Mouse (Mus musculus): ENCODE results near the gene Ralgapa1.
"Not testable (repeated sequence)": the region's sequence is repeated elsewhere in the genome, so short reads cannot be mapped to it uniquely, and the experiment has no call there.

Ralgapa1 gene

DNA sequence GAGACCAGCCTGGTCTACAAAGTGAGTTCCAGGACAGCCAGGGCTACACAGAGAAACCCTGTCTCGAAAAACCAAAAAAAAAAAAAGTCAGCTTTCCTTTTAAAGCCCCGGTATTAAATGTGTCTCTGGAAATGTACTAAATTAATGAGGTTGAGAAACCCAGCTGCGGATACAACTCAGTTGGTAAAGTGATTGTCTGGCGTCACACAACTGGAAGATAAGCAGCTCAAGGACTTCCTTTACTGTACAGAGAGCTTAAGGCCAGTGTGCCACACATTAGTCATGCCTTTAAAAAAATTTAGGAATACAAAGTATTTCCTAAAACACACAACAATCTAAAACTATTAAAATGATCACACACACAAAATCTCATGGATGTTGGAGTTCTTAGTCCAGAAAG, 22.2 kb downstream of the Ralgapa1 start:
- no peak for DNase-seq

- DNase-seq = no peak
Measured at GRCm38 (mm10) chr12:55797103-55797502, 23.9 kb downstream of the Ralgapa1 start.

GRCm38 (mm10) chr12:55794485-55794884, 26.5 kb downstream of the Ralgapa1 start:
- not testable (repeated sequence) for DNase-seq

DNA sequence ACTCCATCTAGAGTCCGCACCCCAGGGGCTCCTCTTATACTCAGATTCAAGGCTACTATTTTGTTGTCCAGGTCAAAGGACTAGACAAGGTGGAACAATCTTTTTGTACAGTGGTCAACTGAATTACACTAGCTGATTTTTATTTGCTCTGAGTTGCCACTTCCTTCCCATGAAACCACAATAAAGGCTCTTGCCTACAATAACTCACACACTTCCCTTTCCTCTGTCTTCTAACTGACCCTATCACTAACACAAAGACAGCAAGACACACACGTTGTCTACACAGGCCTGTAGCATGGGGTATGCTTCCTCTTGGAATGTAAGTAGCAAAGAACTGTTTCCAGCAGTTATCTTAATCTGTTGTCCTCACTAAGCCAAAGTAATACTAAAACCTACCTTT, 35.7 kb downstream of the Ralgapa1 start:
- DNase-seq = no peak

DNA sequence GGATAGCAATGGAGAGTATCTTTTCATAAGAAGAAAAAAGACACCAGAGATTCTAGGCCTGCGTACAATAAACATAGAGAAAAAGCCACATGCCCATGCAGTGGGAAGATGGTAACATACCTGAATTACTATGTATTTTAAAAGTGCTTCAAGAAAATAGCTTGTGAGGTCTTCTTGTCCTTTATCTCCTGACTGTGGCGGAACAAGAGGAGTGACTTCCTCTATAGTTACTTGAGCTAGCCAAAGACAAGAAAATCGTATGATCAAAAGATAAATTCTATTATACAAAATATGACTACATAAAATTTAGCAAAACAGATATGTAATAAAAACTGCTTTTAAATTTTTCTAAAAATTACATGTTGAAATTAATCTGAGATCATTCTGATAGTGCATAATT, 38.3 kb downstream of the Ralgapa1 start:
- DNase-seq = no peak

DNA sequence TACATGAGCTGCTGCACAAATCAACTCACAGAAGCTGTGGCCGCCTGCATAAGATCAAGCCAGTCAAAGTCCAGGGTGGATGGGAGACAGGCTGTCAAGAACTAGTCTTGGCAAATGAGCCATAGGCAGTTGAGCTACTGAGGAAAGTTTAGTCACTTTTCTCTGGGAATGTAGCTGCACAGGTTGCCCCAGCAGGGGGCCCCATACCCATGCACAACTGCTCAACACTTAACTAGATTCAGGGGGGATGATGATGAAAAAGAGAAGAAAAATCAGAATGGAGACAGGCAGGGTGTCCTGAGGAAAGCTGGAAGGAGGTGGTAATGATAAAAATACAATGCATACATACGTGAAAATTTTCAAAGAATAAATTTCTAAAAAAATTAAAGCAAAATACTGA, 42.7 kb downstream of the Ralgapa1 start:
- DNase-seq = peak; percentile 40

DNA sequence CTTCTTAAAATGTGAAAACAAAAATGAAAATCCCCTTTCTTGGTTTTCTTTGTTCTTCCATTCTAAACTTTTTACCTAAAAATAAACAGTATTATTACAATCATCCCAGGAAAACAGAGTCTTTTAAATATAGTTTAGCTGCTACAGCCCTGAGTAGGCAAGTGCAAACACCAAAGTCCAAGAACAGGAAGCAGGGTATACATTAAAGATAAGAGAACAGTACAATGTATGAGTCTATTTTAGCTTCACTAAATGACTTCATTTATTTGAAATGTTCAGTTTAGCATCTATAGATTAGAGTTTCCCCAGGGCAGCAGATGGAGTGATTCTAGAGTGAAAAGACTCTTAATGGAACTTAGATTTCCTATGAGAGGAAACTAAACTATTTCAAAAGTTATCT, 43.6 kb downstream of the Ralgapa1 start:
- DNase-seq = no peak

DNA sequence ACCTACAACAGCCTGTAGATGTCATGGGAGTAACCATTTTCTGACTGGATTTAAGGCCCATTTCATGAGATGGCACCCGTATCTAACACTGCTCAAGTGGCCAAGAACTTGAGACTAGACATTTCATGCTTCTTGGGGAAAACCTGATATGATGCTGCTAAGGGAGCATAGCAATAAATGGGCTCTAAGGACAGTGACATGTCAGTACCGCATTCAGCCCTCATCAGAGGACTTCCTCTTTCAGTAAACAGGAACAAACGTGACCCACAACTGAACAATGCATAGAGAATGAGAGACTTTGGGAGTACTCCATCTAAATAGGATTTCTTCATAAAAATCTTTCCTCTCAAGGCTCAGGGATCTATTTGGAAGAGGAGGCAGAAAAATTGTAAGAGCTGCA, 46.7 kb downstream of the Ralgapa1 start:
- no peak for DNase-seq

GRCm38 (mm10) chr12:55720319-55720718, 100.6 kb downstream of the Ralgapa1 start:
- DNase-seq = peak; percentile 27

- no peak for DNase-seq
Measured at GRCm38 (mm10) chr12:55705881-55706280, 115.1 kb downstream of the Ralgapa1 start.

DNA sequence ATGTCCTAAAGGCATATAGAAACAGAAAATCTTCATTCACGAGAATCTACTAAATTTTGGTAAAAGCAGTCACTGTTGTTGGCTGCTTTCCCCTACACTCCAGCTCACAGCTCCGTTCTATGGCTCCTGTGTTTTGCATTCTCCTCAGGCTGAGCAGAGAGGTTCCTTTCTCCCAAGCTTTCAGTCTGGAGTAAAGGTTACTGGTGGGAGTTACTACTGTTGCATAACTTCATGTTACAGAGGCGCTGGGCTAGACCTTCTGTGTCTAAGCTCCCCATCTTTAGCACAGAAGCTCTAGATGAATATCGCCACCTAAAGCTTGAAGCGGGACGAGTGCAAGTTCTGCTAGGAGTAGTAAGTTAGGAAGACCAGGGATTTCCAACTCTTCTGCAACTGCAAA, 154.3 kb downstream of the Ralgapa1 start:
- DNase-seq = no peak

DNA sequence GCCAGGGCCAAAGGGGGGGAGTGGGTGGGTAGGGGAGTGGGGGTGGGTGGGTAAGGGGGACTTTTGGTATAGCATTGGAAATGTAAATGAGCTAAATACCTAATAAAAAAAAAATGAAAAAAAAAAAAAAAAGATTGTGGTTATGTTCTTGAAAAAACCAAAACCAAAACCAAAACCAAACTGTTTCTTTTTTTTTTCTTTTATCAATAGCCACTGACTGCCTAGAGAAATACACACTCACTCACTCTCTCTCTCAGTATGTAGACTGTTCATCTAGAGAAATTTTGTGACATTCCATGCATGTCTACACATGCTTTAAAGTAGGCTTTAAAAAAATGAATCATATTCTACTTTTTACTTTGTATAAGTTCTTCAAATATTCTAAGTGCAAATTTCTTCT, 157.8 kb downstream of the Ralgapa1 start:
- DNase-seq = not testable (repeated sequence)

DNA sequence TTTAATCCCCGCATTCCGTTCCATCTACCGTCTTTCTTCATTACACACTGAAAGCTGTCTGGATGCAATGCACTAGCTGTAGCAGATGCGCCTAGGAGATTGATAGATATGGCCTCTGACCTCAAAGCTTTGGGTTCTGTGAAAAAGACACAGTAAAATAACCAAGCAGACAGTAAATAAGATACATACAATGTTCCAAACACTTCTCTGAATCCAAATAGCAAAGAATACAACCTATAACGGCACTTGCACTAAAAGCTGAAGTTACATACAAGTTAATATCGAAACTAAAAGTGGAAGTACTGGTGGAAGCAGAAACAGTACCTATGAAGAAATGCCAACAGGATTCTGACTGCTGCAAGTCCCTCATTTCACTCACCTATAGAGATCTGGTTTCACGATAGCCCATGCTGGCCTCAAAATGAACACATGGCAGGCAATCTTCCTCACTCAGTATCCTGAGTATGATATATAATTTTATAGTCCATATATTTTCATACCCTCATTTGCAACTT, 172.9 kb downstream of the Ralgapa1 start:
- DNase-seq = no peak

- DNase-seq = peak; percentile 23
Measured at GRCm38 (mm10) chr12:55626711-55627110, 194.3 kb downstream of the Ralgapa1 start.

- DNase-seq = no peak
Measured at GRCm38 (mm10) chr12:55623254-55623653, 197.7 kb downstream of the Ralgapa1 start.

DNA sequence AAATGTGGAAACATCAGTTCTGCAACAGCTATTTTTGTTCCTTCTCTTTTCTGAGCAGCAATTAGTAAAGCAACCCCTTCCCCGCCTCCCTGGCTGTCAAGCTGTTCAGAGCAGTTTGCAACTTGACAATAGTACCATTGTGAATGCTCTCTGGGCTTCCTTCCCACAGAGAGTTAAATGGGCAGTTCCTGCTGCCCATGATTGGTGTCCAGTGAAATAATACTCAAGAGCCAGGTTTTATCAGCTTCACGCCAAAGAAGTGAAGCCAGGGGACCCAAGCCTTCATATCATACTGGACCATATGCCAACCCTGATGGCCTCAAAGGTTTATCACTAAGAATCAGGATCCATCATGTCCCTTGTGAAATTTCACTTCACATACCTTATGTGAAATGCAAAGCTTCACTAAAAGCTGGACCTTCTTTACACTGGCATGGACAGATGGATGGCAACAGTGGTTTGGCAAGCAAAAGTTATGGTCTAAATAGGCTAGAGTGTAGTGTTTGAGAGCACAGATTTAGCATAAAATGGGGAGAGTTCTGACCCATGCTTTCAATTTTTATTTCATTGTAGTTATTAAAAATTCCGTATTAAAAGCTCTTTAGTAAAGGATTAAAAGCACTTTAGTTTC, 198.2 kb downstream of the Ralgapa1 start:
- no peak for DNase-seq

DNA sequence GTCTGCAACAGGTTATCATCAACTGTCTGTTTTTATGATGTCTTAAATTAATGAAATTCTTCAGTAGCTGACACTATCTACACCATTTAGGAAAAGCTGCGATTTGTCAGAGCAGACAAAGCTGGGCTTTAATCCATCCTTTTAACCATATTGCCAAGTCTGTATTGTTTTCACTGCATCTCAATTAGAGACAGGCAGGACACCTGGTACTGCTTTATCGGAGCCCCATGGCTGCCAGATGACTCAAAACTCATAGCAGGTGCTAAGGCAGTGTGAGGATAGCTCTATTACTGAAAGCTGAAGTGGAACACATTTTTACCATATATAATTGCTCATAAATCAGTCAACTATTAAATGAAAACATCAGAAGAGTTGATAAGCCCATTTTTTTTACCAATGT, 200.6 kb downstream of the Ralgapa1 start:
- DNase-seq = no peak

GRCm38 (mm10) chr12:55610812-55611211, 210.2 kb downstream of the Ralgapa1 start:
- no peak for DNase-seq

DNA sequence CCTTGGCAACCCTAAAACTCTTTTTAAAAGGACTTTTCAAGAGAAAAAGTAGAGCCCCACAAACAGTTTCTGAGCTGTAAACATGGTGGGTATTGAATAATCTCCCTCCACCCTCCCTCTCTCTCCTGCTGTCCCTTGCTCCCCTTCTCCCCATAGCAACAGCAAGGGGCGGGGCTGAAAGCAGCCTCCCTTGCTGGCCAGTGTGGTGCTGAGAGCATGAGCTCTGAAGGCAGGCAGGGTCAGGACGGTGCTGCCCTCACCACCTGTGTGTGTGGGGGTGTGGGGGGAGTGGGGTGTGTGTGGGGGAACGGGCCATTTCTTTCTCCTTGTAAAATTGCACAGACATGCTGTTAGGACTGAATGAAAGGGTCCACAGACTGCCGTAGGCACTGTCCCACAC, 213.1 kb downstream of the Ralgapa1 start:
- DNase-seq = no peak

DNA sequence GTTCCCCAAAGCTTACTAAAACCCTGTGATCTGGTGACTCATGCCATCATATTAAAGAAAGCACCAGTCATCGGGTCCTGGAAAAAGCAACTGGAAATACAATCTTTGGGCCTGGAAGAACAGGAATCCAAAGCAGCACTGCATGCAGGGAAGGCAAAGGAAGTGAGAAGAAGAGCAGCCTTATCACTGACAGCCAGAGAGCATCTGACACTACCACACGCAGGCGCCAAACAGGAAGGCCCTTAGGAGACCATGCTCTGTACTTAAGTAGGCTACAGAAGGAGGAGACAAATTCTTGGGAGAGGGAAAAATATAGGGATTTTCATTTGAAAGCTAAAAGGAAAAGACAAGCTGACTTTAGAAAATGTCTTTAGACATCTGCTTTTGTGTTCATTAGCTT, 216.6 kb downstream of the Ralgapa1 start:
- no peak for DNase-seq

- no peak for DNase-seq
Measured at GRCm38 (mm10) chr12:55600503-55600994, 220.4 kb downstream of the Ralgapa1 start.

DNA sequence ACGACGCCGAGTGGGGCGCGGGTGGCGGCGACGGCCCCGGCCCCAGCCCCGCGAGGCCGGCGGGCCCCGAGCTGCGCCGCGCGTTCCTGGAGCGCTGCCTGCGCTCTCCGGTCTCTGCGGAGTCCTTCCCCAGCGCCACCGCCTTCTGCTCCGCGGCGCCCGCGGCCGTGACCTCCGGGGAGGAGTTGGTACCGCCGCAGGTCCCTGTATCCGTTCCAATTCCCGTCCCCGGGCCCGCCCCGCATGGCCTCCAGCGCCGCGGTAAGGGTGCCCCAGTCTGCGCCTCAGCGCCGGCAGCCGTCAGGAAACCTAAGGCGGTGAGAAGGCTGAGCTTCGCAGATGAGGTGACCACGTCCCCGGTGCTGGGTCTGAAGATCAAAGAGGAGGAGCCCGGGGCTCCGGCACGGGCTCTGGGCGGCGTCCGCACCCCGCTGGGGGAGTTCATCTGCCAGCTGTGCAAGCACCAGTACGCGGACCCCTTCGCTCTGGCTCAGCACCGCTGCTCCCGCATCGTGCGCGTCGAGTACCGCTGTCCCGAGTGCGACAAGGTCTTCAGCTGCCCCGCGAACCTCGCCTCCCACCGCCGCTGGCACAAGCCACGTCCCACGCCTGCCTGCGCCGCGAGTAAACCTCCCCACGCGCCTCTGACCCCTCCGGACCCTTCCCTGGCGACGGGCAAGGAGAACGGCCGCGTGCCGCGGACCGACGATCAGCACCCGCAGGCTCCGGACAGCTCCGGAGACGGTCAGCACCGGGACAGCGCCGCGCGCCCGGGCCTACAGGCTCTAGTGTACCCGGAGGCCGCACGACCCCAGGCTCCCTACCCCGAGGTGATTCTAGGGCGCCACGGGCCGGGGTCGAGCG, 221.1 kb downstream of the Ralgapa1 start:
- DNase-seq = peak; percentile 40

GRCm38 (mm10) chr12:55598887-55599561, 221.9 kb downstream of the Ralgapa1 start, which contains the start of gene Insm2:
TSS of gene Insm2 (plus strand) at chr12:55599427.
- peak; percentile 5 for DNase-seq

Measured in thymus, postnatal 14 days (tissue).